Mouse (Mus musculus) forelimb bud, embryonic 11.5 days (tissue): Measurements from ENCODE around the gene Itga5.
"Not testable (repeated sequence)": the region's sequence is repeated elsewhere in the genome, so short reads cannot be mapped to it uniquely, and the experiment has no call there.

Source experiments
- DNase-seq: peaks from one replicate; pipeline ENCODE4 v3.0.0-alpha.2; 2012; ENCODE audit warnings: low read depth, low spot score

The Itga5 gene

GRCm38 (mm10) chr15:103366376-103367149, at the start of gene Itga5:
Gene Itga5, minus strand, starts transcription at chr15:103366763.
- peak; percentile 63 for DNase-seq

DNA sequence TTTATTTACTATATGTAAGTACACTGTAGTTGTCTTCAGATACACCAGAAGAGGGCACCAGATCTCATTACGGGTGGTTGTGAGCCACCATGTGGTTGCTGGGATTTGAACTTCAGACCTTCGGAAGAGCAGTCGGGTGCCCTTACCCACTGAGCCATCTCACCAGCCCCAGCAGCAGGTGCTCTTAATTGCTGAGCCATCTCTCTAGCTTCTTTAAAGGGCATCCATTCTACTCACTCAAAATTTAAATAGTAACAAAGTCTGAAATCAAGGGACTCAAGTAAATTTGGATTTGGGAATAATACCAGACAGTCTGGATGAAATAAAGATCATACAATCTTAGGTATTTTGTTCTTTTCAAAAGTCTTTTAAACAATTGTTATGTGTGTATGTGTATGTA, 39.0 kb upstream of the Itga5 start:
- not testable (repeated sequence) for DNase-seq

DNA sequence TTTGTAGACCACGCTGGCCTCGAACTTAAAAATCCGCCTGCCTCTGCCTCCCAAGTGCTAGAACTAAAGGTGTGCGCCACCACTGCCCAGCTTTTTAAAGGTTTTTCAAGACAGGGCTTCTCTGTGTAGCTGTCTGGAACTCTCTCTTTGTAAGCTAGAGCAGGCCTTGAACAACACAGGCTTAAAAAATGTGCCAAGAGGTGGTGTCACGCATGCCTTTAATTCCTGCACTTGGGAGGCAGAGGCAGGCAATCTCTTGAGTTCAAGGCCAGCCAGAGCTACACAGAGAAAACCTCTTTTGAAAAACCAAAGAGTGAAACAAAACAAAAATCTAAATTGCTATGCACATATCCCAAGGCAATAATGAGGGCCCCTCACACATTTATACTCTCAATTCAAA, 34.8 kb upstream of the Itga5 start:
- no peak for DNase-seq

DNA sequence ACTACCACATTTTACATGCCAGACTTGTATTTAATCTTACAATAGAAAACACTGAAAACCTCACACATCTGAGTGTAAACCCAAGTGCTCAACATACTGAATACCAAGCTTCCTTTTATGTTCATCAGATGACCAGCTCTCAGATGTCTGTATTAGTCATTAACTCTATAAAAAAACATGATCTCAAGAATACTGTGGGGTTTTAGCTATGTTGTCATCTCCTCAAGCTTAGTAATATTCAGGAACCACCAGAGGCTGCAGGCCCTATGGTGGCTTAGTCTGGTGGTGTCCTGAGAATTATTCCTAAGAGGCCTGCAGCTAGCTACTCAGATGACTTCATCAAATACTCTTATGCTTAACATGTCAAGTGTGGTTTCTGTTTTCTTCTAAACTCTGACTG, 27.0 kb upstream of the Itga5 start:
- DNase-seq, result no peak

GRCm38 (mm10) chr15:103388556-103389145, 22.1 kb upstream of the Itga5 start:
- DNase-seq, result no peak

DNA sequence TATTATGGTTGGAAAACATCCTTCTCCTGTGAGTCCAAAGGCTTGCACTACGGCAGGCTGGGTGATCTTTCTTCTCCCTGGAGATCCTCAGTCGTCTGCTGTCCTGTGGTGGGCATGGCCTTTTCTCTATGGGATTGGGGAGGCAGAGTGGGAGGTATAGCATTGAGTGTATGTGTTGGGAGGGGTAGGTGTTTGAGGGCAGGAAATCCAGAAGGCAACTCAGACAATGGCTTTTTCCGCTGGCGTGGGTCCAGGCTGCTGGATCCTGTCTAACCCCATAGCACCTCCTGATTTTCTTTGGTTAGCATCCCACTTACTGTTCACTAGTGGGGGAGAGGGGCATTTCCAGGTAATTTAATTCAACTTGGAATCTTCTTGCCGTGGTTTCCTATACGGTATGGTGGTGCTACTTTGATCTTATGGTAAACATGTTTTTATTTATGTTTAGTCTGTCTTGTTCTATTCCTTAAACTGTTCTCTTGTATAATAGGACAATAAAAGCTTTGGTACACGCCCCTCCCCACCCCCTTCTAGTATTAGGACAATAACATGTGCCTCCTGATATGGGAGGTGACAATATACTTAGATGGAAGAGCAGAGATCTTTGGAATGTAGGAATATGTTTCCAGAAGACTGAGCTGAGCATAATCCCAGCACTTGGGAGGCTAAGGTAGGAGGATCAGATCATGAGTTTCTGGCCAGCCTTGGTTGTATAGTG, 17.4 kb upstream of the Itga5 start:
- no peak for DNase-seq

- peak; percentile 30 for DNase-seq
These were observed 16.3 kb upstream of the Itga5 start for GRCm38 (mm10) chr15:103382795-103383406.

GRCm38 (mm10) chr15:103382075-103382474, 15.5 kb upstream of the Itga5 start:
- no peak for DNase-seq

DNA sequence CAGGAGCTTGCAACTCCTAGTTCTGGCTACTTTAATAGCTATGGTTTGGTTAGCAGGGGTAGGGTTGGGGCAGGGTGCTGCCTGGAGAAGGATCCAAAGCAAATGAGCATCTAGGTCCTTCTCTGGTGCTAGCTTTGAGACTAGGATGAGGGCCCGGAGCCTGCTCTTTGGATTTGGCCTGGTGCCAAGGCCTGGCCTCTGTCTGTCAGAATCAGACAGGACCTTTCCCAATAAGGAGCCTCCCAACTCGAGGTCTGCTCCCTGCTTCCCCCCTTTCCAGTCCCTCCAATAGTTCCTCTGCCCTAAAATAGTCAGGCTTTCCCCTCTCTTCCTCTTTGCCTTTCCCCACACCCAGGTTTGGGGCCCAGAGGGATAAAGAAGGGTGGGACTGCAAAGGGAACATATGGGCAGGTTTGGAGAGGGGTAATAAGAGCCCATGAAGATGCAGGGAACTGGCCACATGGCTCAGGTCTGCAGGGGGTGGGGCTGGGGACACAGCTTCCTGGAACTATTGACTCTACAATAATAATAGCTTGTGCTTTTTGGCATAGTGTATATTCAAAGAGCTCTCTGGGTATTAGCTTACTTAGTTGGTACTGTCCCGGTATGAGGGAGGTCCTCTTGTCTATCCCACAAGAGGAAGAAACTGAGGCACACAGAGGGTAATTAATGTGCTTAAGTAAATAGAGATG, 12.2 kb upstream of the Itga5 start:
- no peak for DNase-seq

- DNase-seq, result no peak
These were observed 11.4 kb upstream of the Itga5 start for GRCm38 (mm10) chr15:103377752-103378664.

GRCm38 (mm10) chr15:103376837-103377269, 10.3 kb upstream of the Itga5 start:
- no peak for DNase-seq

DNA sequence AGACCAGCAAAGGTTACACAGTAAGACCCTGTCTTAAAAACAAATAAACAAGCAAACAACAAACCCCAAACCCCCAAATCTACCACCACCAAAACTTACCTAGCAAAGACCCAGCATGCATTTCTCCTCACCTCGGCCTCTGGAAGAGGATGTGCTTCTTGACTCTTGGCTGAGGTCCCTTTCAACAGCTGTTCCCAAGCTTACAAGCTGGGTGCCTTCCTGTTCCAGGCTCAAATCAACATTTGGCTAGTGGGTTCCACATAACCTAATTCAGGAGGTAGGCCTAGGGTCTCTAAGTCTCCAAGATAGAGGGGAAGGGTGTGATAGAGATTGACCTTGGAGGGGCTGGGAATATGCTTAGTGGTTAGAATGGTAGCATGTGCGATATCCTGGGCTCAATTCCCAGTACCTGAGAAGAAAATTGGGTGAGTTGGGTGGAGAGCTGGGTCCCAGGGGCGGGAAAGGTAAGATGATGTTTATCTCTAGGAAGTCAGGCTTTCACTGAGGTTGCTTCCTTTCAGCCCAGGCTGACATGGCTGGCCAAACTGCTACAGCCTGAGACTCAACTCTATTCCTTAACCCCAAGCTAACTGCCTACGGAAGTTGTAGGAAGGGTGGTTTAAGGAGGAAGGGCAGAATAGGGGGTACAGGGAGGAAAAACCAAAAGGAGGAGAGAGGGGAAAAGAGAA, 8.7 kb upstream of the Itga5 start:
- DNase-seq, result no peak

- no peak for DNase-seq
These were observed 5.9 kb upstream of the Itga5 start for GRCm38 (mm10) chr15:103372461-103372860.

DNA sequence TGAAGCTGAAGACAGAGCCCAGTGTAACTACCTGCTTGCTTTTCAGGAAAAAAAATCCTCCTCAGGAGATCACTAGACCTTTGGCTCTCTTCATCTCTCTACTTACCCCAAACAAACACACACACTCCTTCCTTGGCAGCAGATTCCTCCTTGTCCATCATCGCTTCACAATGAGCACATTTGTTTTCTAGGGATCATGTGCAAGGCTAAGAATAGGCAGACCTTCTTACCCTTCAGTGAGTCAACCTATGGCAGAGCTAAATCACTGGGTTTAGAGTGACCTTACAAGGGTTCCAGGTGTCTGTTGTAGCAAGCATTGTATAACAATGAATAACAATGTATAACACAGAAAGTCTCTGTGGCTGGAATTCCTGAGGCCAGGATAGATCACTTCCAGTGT, 5.2 kb upstream of the Itga5 start:
- DNase-seq, result no peak

DNA sequence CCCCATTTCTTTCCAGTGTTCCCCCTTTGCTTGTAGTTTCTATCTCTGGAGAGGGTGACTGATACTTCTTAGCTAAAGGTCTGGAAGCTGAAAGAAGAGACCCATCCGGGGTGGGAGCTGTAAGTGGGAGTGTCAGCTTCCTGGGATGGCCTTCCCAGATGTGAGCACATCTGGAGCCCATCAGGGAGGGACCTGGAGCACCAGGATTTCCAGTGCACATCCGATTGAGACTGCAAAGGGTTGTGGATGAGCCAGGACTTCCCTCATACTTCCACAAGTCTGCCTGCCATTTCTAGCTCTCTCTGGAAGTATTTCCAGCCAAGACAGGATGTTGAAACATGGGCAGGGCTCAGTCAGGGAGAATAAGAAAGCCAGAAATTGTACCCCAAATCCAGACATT, 4.6 kb upstream of the Itga5 start:
- DNase-seq, result no peak

DNA sequence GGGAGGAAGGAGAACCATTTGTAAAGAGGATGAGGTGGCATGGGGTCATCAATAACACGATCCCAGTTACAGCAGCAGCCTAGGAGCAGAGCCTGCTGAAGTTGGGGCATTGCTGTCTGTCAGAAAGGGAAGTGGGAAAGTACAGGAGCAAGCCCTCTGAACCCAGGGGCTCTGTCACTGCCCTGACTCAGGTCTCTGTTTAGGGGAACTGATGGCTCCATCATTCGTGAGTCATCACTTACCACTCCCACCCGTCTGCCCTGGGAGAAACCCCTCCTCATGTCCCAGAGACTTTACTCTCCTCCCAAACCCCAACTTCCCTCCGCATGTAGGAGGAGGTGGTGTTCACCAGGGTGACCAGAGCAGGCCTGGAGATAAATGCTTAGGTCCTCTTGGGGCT, 3.9 kb upstream of the Itga5 start:
- DNase-seq, result no peak

DNA sequence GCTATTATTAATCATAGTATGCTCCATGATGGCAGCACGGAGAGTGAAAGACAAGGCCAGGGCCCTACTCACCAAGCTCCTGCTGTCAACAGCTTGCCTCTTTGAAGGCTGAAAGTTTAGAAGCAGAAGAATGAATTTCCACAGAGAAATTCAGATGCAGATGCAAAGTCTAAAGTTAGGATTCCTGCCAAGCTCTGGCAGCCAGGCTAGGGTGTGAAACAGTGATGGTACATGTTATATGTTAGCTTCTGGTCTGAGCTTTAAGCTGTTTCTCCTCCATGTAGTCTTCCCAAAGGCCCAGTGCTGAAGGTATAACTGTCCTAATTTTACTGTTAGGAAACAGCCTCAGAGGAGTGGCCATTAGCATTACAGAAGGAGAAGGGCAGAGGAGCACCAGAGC, 2.6 kb upstream of the Itga5 start:
- no peak for DNase-seq

DNA sequence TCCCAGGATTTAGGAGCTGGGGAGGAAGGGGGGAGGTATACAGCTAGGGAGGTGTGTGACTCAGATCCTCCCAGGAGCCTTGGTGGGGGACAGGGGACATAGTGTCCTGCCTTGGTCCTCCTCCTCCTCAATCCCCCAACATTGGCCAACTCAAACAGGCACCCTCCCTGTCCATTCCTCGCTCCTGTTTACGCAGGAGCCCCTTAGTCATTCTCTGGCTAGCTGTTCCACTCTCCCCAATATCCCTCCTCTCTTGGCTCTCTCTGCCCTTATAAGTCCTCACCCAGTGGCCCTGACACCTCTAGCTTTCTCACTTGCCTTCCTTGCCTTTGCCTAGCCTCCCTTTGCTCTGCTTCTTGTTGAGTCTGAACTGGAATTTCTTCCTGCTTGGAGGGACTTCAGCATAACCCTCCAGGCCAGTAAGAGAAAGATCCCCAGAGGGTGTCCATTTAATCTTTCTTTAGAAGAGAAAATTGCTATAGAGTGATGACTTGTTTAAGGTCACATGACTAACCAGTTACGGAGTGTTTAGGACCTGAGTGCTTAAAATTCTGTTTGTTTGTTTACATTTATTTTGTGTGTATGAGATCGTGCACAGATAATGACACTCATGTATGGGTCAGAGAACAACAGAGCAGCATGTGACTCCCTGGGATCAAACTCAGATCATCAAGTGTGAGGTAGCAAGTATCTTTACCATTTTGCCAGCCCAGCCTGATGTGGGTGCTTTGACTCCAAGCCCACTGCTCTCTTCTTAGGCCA, 1.8 kb upstream of the Itga5 start:
- no peak for DNase-seq
